Mouse (Mus musculus) erythroblast, embryonic 14.5 days (primary cell): Measurements from ENCODE around the gene Bloc1s3.

Source experiments
- GATA1 ChIP-seq: IDR thresholded peaks from 2 replicates; pipeline ENCODE4 v1.6.1; 2012; ENCODE audit warnings: low read length, inconsistent platforms, mixed read lengths
- TAL1 ChIP-seq: IDR thresholded peaks from 3 replicates; pipeline ENCODE4 v1.6.1; 2012; ENCODE audit warnings: low read length, inconsistent platforms, mixed read lengths

DNA sequence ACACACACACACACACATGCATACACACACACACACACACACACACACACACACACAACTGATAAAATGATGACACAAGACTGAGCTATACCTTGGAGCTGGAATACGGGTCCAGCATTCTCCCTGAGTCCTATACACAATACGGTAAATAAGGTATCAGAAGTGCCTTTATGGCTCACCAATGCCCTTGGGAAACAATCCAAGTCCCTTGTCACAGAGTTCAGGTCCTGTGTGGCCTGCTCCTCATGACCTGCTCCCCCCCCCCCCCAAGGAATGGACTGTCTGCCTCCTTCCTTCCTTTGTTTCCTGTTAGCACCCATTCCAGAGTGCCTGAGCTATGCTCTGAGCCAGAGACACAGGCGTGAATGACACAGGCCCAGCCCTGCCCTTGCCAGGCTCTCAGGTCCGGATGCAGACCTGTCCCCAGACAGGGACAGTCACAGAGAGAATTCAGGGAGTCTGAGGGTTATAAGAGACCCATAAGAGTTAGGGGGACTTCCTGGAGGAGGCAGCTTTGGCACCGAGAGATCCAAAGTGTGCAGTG, 41.5 kb downstream of the Bloc1s3 start:
- TF ChIP-seq TAL1 (no peak), GATA1 (no peak)
